Mouse (Mus musculus): ENCODE results near the gene Ip6k3.

Gene Ip6k3

GRCm38 (mm10) chr17:27153773-27154193 is 13.8 kb downstream of the Ip6k3 start:
- no peak for DNase-seq (ENCODE audit: low read depth, low spot score)

DNA sequence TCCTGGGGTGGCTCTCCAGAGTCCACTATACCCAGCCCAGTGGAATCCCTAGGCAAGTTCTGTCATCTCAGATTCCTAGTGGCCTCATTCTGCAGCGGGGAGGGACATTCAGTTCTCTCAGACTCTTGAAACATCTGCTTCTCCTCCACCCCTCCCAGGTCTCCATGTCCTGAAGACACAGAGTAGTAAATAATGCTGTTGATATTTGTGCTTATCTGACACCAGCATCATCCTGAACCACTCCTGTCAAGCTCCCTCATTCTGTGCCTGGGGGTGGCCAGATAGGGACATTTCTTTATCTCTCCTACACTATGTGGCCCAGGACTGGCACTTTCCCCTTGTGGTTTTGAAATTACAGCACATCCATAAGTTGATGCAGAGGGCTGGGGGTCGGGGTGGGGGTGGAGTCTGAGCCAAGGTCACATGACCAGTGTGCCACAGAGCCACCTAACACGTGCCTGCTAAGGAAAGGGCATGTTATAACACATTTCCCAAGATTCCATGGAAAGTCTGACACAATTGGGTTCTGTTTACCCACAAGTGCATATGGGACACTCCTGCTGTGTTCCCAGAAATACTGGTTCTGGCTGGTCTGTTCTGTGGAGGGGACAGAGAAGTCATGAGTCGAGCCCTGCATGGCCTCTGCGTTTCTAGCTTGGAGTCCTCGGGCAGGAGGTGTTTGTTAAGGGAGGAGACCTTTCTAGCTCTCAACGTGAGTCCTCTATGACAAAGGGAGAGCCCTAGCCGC is 14.4 kb downstream of the Ip6k3 start:
- DNase-seq (ENCODE audit: low read depth, low spot score), result peak; percentile 43

DNA sequence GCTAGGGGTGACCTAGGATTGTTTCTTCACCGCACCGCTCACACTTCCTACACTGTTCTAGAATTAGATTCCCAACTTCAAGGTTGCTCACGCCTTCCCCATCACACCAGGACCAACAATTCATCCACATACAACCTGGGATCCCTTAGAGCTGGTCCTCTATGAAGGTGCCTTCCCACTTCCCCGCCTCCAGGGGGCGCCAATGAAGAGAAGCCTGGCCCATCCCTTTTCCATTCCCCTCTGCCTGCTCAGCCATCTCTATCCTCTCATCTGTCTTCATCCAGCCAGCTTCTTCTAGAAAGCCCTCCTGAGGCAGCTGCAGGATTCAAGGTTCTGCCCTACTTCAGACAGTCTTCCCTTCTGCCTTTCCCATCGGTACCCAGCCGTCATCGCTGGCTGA is 16.2 kb downstream of the Ip6k3 start:
- DNase-seq (ENCODE audit: low read depth, low spot score), result peak; percentile 73

DNA sequence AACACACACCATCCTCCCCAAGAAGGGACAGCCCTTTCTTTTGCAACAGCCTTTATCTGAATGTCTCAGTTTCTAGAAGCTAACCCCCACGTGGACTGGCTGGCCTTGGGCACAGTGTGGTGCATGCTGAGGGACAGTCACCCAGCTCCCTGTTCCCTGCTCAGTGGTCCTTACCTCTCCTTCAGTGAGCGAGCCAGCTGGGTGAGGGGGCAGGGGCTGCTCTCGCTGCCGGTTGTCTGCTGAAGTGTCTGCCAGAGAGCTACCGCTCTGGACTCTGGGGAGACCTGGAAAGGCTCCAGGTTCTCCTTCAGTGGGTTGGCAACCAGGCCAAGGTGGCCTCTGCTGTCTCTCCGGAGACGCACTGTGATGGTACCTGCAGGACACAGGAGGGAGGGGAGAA is 16.7 kb downstream of the Ip6k3 start:
- no peak for DNase-seq (ENCODE audit: low read depth, low spot score)

DNA sequence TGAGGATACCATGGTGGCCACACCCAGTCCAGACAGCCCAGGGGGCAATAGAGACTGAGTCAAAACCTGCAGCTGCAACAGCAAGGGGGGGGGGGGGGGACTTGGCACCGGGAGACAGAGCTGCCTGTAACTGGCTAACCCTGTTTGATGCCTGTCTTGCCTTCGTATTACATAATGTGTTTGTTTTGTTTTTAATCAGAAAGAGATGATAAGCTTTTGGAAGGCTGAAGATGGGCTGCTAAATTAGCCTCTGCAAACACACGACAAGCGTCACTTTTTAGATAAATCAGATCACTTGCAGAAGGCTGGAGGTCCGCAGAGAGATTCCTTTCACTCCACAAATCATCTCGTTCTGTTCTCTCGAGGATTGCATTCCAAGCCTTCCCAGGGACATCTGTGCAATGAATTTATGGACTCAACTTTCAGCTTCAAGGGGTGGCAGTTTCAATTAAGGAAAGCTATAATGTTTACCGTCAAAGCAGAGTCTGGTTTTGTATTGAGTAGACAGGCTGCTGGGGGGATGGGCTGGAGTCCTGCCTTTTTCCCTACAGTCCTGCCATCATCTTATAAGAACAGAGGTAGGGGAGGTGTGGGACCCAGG is 21.2 kb downstream of the Ip6k3 start:
- DNase-seq (ENCODE audit: low read depth, low spot score), result no peak

GRCm38 (mm10) chr17:27144152-27144551 is 23.4 kb downstream of the Ip6k3 start:
- DNase-seq (ENCODE audit: low read depth, low spot score), result no peak

GRCm38 (mm10) chr17:27141971-27142450 is 25.6 kb downstream of the Ip6k3 start:
- no peak for DNase-seq (ENCODE audit: low read depth, low spot score)

GRCm38 (mm10) chr17:27140262-27140661 is 27.3 kb downstream of the Ip6k3 start:
- DNase-seq (ENCODE audit: low read depth, low spot score), result no peak

- no peak for DNase-seq (ENCODE audit: low read depth, low spot score)
Measured at GRCm38 (mm10) chr17:27139304-27139703, 28.3 kb downstream of the Ip6k3 start.

DNA sequence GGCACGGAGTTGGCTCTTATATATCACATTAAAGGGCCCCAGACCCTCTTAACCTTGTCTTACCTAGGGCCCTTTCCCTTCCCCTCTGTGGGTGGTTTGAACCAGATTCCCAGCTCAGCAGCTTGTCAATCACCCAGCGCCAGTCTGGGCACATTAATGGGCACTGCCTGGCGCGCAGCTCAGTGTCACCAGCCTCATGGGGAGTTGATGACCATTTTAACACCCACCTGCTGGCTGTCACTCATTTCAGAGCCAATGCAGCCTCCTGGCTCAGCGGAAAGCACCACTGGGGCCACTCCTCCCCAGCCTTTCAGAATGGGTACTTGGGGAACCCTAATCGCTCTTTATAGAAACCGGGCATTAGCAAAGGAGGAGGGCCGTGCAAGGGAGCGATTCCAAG is 29.2 kb downstream of the Ip6k3 start:
- no peak for DNase-seq (ENCODE audit: low read depth, low spot score)

- no peak for DNase-seq (ENCODE audit: low read depth, low spot score)
Measured at GRCm38 (mm10) chr17:27134715-27135114, 32.9 kb downstream of the Ip6k3 start.

DNA sequence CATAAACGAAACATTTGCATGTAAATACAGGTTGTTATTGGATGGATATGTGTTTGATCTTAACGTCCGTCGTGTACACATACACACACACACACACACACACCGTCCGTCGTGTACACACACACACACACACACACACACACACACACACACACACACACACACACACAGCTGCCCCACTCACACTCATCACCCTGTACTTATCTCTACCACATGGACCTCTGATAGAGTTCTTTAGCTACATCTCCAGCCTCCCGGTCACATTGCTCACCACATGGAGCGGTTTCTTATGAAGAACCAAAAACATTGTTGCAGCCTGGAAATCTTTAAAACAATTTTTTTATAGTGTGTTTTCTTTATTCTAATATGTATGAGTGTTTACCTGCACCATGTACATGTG is 33.4 kb downstream of the Ip6k3 start:
- DNase-seq (ENCODE audit: low read depth, low spot score), result no peak

DNA sequence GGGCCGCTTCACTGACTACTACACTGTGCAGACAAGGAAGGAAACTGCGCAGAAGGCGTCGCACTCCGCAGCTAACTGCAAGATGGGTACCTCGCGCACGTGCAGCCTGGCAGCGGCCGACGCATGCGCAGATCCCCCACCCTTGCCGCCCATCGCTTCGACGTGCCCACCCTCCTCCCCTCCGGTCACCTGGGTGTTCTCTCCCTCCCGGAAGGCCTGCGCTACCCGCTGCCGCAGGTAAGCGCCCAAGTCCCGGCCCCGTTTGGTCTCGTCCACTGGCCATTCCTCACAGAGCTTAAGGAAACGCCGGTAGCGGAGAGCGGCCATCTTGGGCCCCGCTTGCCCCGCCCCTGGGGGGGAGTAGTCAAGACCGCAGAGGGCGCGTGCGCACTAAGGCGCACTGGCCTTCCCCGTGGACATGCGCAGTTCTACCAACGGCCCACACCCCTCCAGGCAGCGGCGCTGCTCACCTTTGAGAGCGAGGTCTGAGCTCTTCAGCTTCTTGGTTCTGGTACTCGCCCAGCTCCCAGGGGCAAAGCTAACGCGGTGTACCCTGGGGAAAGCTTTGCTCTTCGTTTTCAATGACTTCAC is 33.9 kb downstream of the Ip6k3 start, which contains the start of gene Uqcc2:
Gene Uqcc2, minus strand, starts transcription at position 366 of the 591 bp plus-strand sequence.
- DNase-seq (ENCODE audit: low read depth, low spot score), result peak; percentile 97

DNA sequence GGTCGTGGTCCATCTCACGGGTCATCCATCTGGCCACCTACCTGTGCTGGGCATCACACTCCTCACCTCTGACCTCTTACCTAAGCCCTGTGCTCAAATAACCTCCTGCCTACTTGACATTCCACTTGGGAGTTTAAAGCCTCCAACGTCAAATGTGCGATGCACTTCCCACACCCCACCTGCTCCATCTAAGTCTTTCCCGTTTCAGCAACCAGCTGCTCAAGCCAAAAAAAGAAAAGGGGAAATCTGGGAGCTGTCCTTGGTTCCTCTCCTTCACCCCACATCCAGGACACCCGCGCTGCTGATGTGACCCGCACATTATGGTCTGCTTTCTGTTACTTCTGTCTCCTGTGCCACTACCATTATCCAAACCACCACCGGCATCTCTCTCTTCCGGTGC is 35.4 kb downstream of the Ip6k3 start:
- no peak for DNase-seq (ENCODE audit: low read depth, low spot score)

GRCm38 (mm10) chr17:27131240-27131665 is 36.3 kb downstream of the Ip6k3 start:
- DNase-seq (ENCODE audit: low read depth, low spot score), result no peak

DNA sequence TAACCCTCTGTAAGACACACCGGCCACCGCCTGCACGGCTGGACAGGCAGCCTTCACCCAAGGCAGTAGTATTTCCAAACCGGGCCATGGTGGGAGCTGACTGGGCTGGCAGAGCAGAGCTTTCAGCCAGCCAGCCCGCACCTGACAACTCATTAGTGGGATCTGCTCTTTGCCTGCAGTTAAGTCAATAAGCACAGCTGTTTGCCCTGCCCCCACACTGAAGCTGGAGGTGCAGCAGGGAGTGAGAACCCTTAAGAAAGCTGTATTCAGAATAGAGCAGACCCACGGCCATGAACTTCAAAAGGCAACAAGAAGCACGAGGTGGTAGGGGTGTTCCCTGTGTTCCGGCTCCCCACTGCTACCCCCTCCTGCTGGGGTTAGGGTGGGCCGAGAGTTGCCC is 37.3 kb downstream of the Ip6k3 start:
- DNase-seq (ENCODE audit: low read depth, low spot score), result no peak

DNA sequence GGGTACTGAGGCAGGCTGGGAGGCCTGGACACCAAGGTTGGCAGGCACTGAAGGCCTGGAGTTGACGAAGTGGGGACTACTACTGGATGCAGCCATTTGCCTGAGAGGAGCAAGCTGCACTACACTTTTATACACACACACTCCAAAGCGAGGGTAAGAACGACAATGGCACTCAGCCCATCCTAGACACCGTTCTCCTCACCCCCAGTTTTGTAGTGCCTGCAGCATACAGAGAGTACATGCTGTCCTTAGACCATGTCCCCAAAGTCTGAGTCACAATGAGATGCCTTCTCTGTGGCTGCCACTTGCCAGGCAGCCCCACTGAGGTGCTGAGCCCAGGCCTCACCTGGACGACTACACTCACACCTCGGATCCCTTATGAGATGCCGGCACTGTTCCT is 37.8 kb downstream of the Ip6k3 start:
- no peak for DNase-seq (ENCODE audit: low read depth, low spot score)

GRCm38 (mm10) chr17:27129291-27129690 is 38.3 kb downstream of the Ip6k3 start:
- no peak for DNase-seq (ENCODE audit: low read depth, low spot score)

DNA sequence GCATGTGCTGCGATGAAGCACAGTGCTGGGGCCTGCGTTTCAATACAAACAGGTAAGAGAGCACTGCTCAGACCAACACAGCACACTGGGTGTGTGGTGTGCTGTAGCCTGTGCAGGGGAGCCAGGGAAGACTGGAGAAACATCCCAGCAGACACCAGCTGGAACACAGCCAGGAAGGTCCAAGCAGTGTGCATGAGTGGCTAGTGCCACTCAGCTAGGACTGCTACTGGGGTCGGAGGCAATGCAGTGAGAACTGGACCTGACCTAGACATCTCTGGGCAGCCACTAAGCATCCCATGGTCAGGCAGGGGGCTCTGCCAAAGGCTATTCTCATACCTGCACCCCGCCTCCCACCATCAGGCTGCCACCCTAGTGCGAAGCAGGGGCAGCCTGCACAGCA is 39.4 kb downstream of the Ip6k3 start:
- DNase-seq (ENCODE audit: low read depth, low spot score), result no peak

- DNase-seq (ENCODE audit: low read depth, low spot score), result no peak
Measured at GRCm38 (mm10) chr17:27126974-27127373, 40.6 kb downstream of the Ip6k3 start.

DNA sequence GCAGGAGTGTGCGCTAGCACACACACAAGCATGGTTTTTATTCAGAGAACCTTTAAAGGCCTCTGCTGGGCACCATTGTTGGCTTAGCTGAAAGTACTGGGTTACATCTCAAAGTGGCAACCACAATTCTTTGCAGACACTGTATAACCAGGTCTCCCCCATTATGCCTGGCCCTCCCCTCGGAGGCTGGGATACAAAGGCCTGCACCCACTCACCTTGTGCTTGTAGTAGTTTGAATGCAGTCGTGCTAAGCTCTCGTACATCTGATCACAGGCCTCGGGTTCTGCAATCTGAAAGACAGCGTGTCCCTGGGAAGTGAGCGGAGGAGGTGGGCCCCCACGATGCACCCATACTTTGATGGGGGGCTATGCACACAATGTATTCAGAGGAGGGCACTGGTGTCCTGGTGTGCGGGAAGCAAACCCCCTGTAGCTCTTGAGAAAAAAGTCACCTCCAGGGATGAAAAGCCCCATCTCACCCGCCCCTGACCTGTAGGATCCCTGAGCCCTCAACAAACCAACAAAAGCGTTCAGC is 41.9 kb downstream of the Ip6k3 start:
- no peak for DNase-seq (ENCODE audit: low read depth, low spot score)

- DNase-seq (ENCODE audit: low read depth, low spot score), result peak; percentile 88
Measured at GRCm38 (mm10) chr17:27125185-27125584, 42.4 kb downstream of the Ip6k3 start.
